Mouse (Mus musculus) stomach, embryonic 16.5 days (tissue): Measurements from ENCODE around the gene 2010300C02Rik. TPM values are rescaled to one million over a fixed set of nuclear protein-coding genes. Genes with fewer than 3 reads are reported as not detected.

Experiments used
- ATAC-seq: fragments of 200-750 bp; cut with Nextera tagmentation; 2 replicates; pipeline ENCODE4 v1.8.0; 2017; ENCODE audit warnings: moderate number of reproducible peaks, moderate TSS enrichment; ENCODE audit not compliant: insufficient read depth, low FRiP score
- H3K27ac ChIP-seq: fragments of 300-500 bp; sonication (generic); 2 replicates; pipeline ENCODE4 v1.5.1; 2014; ENCODE audit warnings: low read length
- H3K27me3 ChIP-seq: fragments of 300-500 bp; sonication (generic); 2 replicates; pipeline ENCODE4 v1.6.1; 2014; ENCODE audit warnings: low read length, control low read depth, mixed read lengths; ENCODE audit not compliant: control insufficient read depth, insufficient read depth
- H3K36me3 ChIP-seq: fragments of 300-500 bp; sonication (generic); 2 replicates; pipeline ENCODE4 v1.6.1; 2014; ENCODE audit warnings: low read length; ENCODE audit not compliant: control insufficient read depth, insufficient read depth
- H3K4me1 ChIP-seq: fragments of 300-500 bp; sonication (generic); 2 replicates; pipeline ENCODE4 v1.6.1; 2014; ENCODE audit warnings: low read length, control low read depth, mixed read lengths; ENCODE audit not compliant: control insufficient read depth, insufficient read depth
- H3K4me2 ChIP-seq: fragments of 300-500 bp; sonication (generic); 2 replicates; pipeline ENCODE4 v1.6.1; 2014; ENCODE audit warnings: low read depth, low read length, mixed read lengths
- H3K4me3 ChIP-seq: fragments of 300-500 bp; sonication (generic); replicated peaks from 2 replicates; pipeline ENCODE4 v1.5.1; 2014; ENCODE audit warnings: mild to moderate bottlenecking, low read length
- H3K9ac ChIP-seq: fragments of 300-500 bp; sonication (generic); 2 replicates; pipeline ENCODE4 v1.6.1; 2014; ENCODE audit warnings: low read length
- H3K9me3 ChIP-seq: fragments of 300-500 bp; sonication (generic); replicated peaks from 2 replicates; pipeline ENCODE4 v1.6.1; 2016; ENCODE audit warnings: low read length, control low read depth; ENCODE audit not compliant: control insufficient read depth
- WGBS: fragments of 180-500 bp; shearing (Covaris S2); extraction: QIAGEN DNeasy Blood & Tissue Kit; methylation state at CpG from one replicate; pipeline ENCODE4 v1.1.7; 2014; 5-methylcytosine and 5-hydroxymethylcytosine counted together
- polyA plus RNA-seq: library from polyadenylated mRNA; unstranded; fragments of >200 nt; fragmentation: Nextera tagmentation; extraction: Ambion mirVana; gene quantifications from 2 replicates; pipeline ENCODE4 v1.2.1, GENCODE M21; 2015

Gene 2010300C02Rik
- polyA plus RNA-seq, 1 experiment from 2014 or later = 10.3 TPM

- no peak for ATAC-seq
- Histone ChIP-seq H3K27me3 (no peaks in the 10 kb centered on the region), H3K4me2 (no peak overlapping the region), H3K36me3 (no peaks in the 10 kb centered on the region), H3K9ac (no peak overlapping the region), H3K4me3 (no peak overlapping the region), H3K9me3 (no peaks in the 10 kb centered on the region), H3K4me1 (no peaks in the 10 kb centered on the region), H3K27ac (no peak overlapping the region)
- 87% methylated on average over 5 of the region's 5 CpGs for WGBS
Observed at GRCm38 (mm10) chr1:37735932-37736331, 16.0 kb upstream of the 2010300C02Rik start.

DNA sequence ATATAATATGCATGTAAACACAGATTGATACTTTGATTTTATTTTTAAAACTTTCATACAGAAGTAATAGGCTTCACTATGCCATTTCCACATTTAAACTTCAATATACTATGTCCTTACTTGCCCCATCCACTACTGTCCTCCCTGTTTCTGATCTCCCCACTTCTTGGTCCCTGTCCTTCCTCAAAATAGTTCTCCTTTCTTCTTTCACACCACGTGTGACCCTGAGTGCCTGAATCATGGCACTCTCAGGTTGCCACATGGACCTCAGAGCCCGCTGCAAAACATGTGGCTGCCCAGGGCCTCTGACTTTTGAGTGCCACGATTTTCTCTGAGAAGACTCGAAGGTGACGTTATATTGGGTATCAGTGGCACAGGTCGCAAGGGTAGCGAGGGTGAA lies 15.0 kb upstream of the 2010300C02Rik start:
- no peak for ATAC-seq
- H3K9me3 ChIP-seq = no peaks in the 10 kb centered on the region
- H3K36me3 ChIP-seq = no peaks in the 10 kb centered on the region
- no peak overlapping the region for H3K9ac ChIP-seq
- 58% methylated on average over 7 of the region's 7 CpGs for WGBS
- no peaks in the 10 kb centered on the region for H3K4me1 ChIP-seq
- H3K27ac ChIP-seq = no peak overlapping the region
- H3K27me3 ChIP-seq = no peaks in the 10 kb centered on the region
- no peak overlapping the region for H3K4me3 ChIP-seq
- H3K4me2 ChIP-seq = no peak overlapping the region

GRCm38 (mm10) chr1:37729353-37729752 lies 9.5 kb upstream of the 2010300C02Rik start:
- Histone ChIP-seq H3K4me3 (no peak overlapping the region), H3K9me3 (no peaks in the 10 kb centered on the region), H3K27me3 (no peaks in the 10 kb centered on the region), H3K36me3 (no peaks in the 10 kb centered on the region), H3K4me1 (0 out of 2 replicates have a peak, but pooled peaks cover 3% of the 10 kb centered on the region), H3K27ac (no peak overlapping the region), H3K4me2 (no peak overlapping the region), H3K9ac (no peak overlapping the region)
- WGBS = 82% methylated on average over 8 of the region's 8 CpGs
- ATAC-seq = no peak

DNA sequence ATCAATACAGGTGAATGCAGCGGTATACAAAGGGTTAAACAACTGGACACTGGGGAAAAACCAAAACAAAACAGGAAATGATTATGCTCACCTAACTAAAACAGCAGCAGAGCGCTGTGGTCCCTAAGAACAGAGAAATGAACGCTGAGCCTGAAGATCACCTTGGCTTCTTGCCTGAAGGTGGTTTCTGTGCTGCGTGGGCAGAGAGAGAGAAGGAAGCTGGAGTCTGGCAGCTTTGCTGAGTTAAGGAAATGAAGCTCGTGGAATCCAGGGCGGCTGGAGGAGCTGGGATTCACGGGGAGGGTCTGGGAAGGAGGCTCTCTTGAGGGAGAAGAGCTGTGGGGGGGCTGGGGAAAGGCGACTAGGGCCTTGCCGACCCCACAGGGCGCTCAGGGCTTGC lies 8.2 kb upstream of the 2010300C02Rik start:
- Histone ChIP-seq H3K4me2 (no peak overlapping the region), H3K4me1 (0 out of 2 replicates have a peak, but pooled peaks cover 3% of the 10 kb centered on the region), H3K27me3 (no peaks in the 10 kb centered on the region), H3K4me3 (no peak overlapping the region), H3K9ac (no peak overlapping the region), H3K27ac (no peak overlapping the region), H3K36me3 (no peaks in the 10 kb centered on the region), H3K9me3 (no peaks in the 10 kb centered on the region)
- 59% methylated on average over 10 of the region's 10 CpGs for WGBS
- ATAC-seq = no peak

GRCm38 (mm10) chr1:37727186-37727585 lies 7.3 kb upstream of the 2010300C02Rik start:
- Histone ChIP-seq H3K9me3 (no peaks in the 10 kb centered on the region), H3K27me3 (no peaks in the 10 kb centered on the region), H3K4me2 (no peak overlapping the region), H3K4me3 (no peak overlapping the region), H3K9ac (no peak overlapping the region), H3K36me3 (no peaks in the 10 kb centered on the region), H3K4me1 (0 out of 2 replicates have a peak, but pooled peaks cover 3% of the 10 kb centered on the region), H3K27ac (no peak overlapping the region)
- no peak for ATAC-seq
- WGBS = 81% methylated on average over 8 of the region's 8 CpGs

- 0 out of 2 replicates have a peak, but pooled peaks cover 3% of the 10 kb centered on the region for H3K4me1 ChIP-seq
- no peaks in the 10 kb centered on the region for H3K36me3 ChIP-seq
- H3K27me3 ChIP-seq = no peaks in the 10 kb centered on the region
- H3K9ac ChIP-seq = no peak overlapping the region
- H3K4me3 ChIP-seq = no peak overlapping the region
- no peak for ATAC-seq
- H3K4me2 ChIP-seq = no peak overlapping the region
- H3K27ac ChIP-seq = no peak overlapping the region
- no peaks in the 10 kb centered on the region for H3K9me3 ChIP-seq
- 69% methylated on average over 8 of the region's 8 CpGs for WGBS
Observed at GRCm38 (mm10) chr1:37726426-37726825, 6.5 kb upstream of the 2010300C02Rik start.

GRCm38 (mm10) chr1:37725880-37726279 lies 6.0 kb upstream of the 2010300C02Rik start:
- no peak overlapping the region for H3K27ac ChIP-seq
- no peaks in the 10 kb centered on the region for H3K27me3 ChIP-seq
- no peak overlapping the region for H3K9ac ChIP-seq
- no peaks in the 10 kb centered on the region for H3K9me3 ChIP-seq
- no peak for ATAC-seq
- H3K36me3 ChIP-seq = no peaks in the 10 kb centered on the region
- 57% methylated on average over 12 of the region's 12 CpGs for WGBS
- 0 out of 2 replicates have a peak, but pooled peaks cover 3% of the 10 kb centered on the region for H3K4me1 ChIP-seq
- no peak overlapping the region for H3K4me3 ChIP-seq
- H3K4me2 ChIP-seq = no peak overlapping the region

GRCm38 (mm10) chr1:37721092-37721491 lies 1.2 kb upstream of the 2010300C02Rik start:
- Histone ChIP-seq H3K4me2 (no peak overlapping the region), H3K9me3 (no peaks in the 10 kb centered on the region), H3K4me1 (peaks cover 10% of the 10 kb centered on the region; the same call in 1 of the 2 replicates), H3K9ac (no peak overlapping the region), H3K27me3 (no peaks in the 10 kb centered on the region; the same call in 1 of the 2 replicates), H3K4me3 (no peak overlapping the region), H3K27ac (no peak overlapping the region), H3K36me3 (no peaks in the 10 kb centered on the region)
- no peak for ATAC-seq
- 62% methylated on average over 5 of the region's 5 CpGs for WGBS

GRCm38 (mm10) chr1:37719030-37719723 lies 708 bp downstream of the 2010300C02Rik start:
- Histone ChIP-seq H3K36me3 (no peaks in the 10 kb centered on the region), H3K9ac (peak overlapping the region; percentile 82), H3K9me3 (no peaks in the 10 kb centered on the region), H3K27me3 (no peaks in the 10 kb centered on the region; the same call in 1 of the 2 replicates), H3K27ac (peak overlapping the region; percentile 72), H3K4me1 (peaks cover 7% of the 10 kb centered on the region; the same call in 1 of the 2 replicates), H3K4me3 (peak overlapping the region; percentile 66), H3K4me2 (peak overlapping the region; percentile 95)
- WGBS = 3% methylated on average over 43 of the region's 49 CpGs
- peak; percentile 48 for ATAC-seq
